Mouse (Mus musculus) heart, postnatal 0 days (tissue): Measurements from ENCODE around the gene Glyr1. TPM values are rescaled to one million over a fixed set of nuclear protein-coding genes. Genes with fewer than 3 reads are reported as not detected.

Source experiments
- ATAC-seq: fragments of 200-750 bp; cut with Nextera tagmentation; 2 replicates; pipeline ENCODE4 v1.8.0; 2017; ENCODE audit warnings: low read depth, moderate number of reproducible peaks, moderate library complexity; ENCODE audit not compliant: insufficient read depth
- DNase-seq: peaks from one replicate; pipeline ENCODE4 v3.0.0-alpha.2; 2016; ENCODE audit warnings: low spot score
- H3K27ac ChIP-seq: fragments of 300-500 bp; sonication (generic); 2 replicates; pipeline ENCODE4 v1.5.1; 2014; ENCODE audit warnings: low read depth, mild to moderate bottlenecking
- H3K27me3 ChIP-seq: fragments of 300-500 bp; sonication (generic); 2 replicates; pipeline ENCODE4 v1.6.1; 2014; ENCODE audit warnings: low read length, mixed read lengths; ENCODE audit not compliant: control insufficient read depth, insufficient read depth
- H3K36me3 ChIP-seq: fragments of 300-500 bp; sonication (generic); replicated peaks from 2 replicates; pipeline ENCODE4 v1.6.1; 2014; ENCODE audit warnings: low read length, mixed read lengths; ENCODE audit not compliant: control insufficient read depth, insufficient read depth
- H3K4me1 ChIP-seq: fragments of 300-500 bp; sonication (generic); 2 replicates; pipeline ENCODE4 v1.6.1; 2014; ENCODE audit warnings: antibody characterized with exemption; ENCODE audit not compliant: control insufficient read depth, insufficient read depth
- H3K4me2 ChIP-seq: fragments of 300-500 bp; sonication (generic); 2 replicates; pipeline ENCODE4 v1.6.1; 2014; ENCODE audit warnings: low read depth, mild to moderate bottlenecking, low read length, moderate library complexity
- H3K4me3 ChIP-seq: fragments of 300-500 bp; sonication (generic); 2 replicates; pipeline ENCODE4 v1.5.1; 2014; ENCODE audit warnings: low read depth, low read length
- H3K9ac ChIP-seq: fragments of 300-500 bp; sonication (generic); replicated peaks from 2 replicates; pipeline ENCODE4 v1.6.1; 2014; ENCODE audit warnings: low read depth, low read length, mixed read lengths
- H3K9me3 ChIP-seq: fragments of 300-500 bp; sonication (generic); replicated peaks from 2 replicates; pipeline ENCODE4 v1.6.1; 2016; ENCODE audit warnings: low read length; ENCODE audit not compliant: control insufficient read depth
- CTCF ChIP-seq: IDR thresholded peaks from 2 replicates; pipeline ENCODE4 v1.5.1; 2016; ENCODE audit warnings: antibody characterized with exemption, control low read depth, low read depth
- EP300 ChIP-seq: IDR thresholded peaks from 2 replicates; pipeline ENCODE4 v1.6.1; 2016; ENCODE audit warnings: antibody characterized with exemption, low read depth
- WGBS: fragments of 180-500 bp; shearing (Covaris S2); extraction: QIAGEN DNeasy Blood & Tissue Kit; methylation state at CpG from one replicate; pipeline ENCODE4 v1.1.7; 2014; 5-methylcytosine and 5-hydroxymethylcytosine counted together
- polyA plus RNA-seq: library from polyadenylated mRNA; unstranded; fragments of >200 nt; fragmentation: Nextera tagmentation; extraction: Ambion mirVana; gene quantifications from 2 replicates; pipeline ENCODE4 v1.2.1, GENCODE M21; 2015
- total RNA-seq: library from RNA; depleted of rRNA; stranded (reverse); fragments of >200 nt; gene quantifications from 2 replicates; pipeline ENCODE4 v1.2.3, GENCODE M21; 2014; ENCODE audit warnings: low replicate concordance; rRNA removed

Gene Glyr1
- total and polyA plus RNA-seq, 2 experiments from 2014 or later: 58.5 to 74.3 TPM

DNA sequence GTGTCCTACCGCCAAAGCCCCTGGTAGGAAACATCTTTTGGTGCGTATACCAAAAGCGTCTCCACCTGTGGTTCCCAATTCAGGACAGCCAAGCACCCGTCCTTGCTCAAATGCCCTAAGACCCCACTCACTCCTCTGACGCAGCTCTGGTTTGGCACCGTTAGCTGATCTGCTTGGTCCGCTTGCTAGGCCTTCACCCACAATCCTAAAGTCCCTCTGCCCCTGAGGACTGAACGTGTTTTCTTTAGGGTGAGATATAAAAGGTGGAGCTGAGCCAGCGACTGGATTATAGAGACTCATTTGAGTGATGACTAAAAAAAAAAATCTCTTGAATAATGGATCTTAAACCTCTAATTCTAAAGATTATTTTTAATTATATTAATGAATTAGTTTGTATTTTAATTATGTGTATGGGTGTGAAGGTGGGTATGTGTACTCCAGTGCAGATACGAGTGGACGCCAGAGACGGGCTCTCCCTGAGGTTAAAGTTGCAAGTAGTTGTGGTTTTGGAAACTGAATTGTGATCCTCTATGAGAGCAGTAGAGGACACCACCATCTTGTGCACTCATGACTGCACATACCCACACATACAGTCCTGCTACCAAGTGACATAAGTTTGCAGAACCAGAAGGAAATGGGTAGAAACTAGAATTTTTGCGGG is 84.8 kb downstream of the Glyr1 start:
- H3K27ac ChIP-seq: peak overlapping the region; percentile 78
- no peaks in the 10 kb centered on the region for H3K9me3 ChIP-seq
- H3K27me3 ChIP-seq: no peaks in the 10 kb centered on the region
- H3K4me2 ChIP-seq: peak overlapping the region; percentile 78
- ATAC-seq (no peak), DNase-seq (no peak)
- H3K36me3 ChIP-seq: 0 out of 2 replicates have a peak, but pooled peaks cover 5% of the 10 kb centered on the region
- TF ChIP-seq EP300 (no peak), CTCF (no peak)
- H3K9ac ChIP-seq: peak overlapping the region; percentile 73
- H3K4me1 ChIP-seq: peaks cover 19% of the 10 kb centered on the region
- 19% methylated on average over 13 of the region's 13 CpGs for WGBS
- H3K4me3 ChIP-seq: peak overlapping the region; percentile 82

Other genes with a start within 250 kb of the Glyr1 start
- not detected in 2 replicates for gene 4930562C15Rik, start 214.4 kb downstream of the Glyr1 start, total RNA-seq
- gene 4930562C15Rik, start 214.4 kb downstream of the Glyr1 start, polyA plus RNA-seq: 0.08 and 0.12 TPM in 2 replicates
- 11.7 and 27.6 TPM in 2 replicates for gene Ubald1, start 169.5 kb downstream of the Glyr1 start, total RNA-seq
- 18.3 and 18.8 TPM in 2 replicates for gene Ubald1, start 169.5 kb downstream of the Glyr1 start, polyA plus RNA-seq
- gene Mgrn1, start 163.6 kb downstream of the Glyr1 start, total RNA-seq: 214 and 223 TPM in 2 replicates
- 138 and 159 TPM in 2 replicates for gene Mgrn1, start 163.6 kb downstream of the Glyr1 start, polyA plus RNA-seq
- gene Nudt16l1, start 111.1 kb downstream of the Glyr1 start, total RNA-seq: 35.5 and 44.0 TPM in 2 replicates
- gene Nudt16l1, start 111.1 kb downstream of the Glyr1 start, polyA plus RNA-seq: 96.0 and 101 TPM in 2 replicates
- 18.0 and 22.7 TPM in 2 replicates for gene Anks3, start 85.7 kb downstream of the Glyr1 start, total RNA-seq
- 18.6 and 21.2 TPM in 2 replicates for gene Anks3, start 85.7 kb downstream of the Glyr1 start, polyA plus RNA-seq
- not detected in 2 replicates for gene Sept12, start 52.0 kb downstream of the Glyr1 start, total RNA-seq
- gene Sept12, start 52.0 kb downstream of the Glyr1 start, polyA plus RNA-seq: not detected in 2 replicates
- gene Smim22, start 42.6 kb downstream of the Glyr1 start, total RNA-seq: 7.3 TPM in 1 of 2 replicates, not detected in the other
- 2.1 and 2.5 TPM in 2 replicates for gene Smim22, start 42.6 kb downstream of the Glyr1 start, polyA plus RNA-seq
- 37.3 and 55.7 TPM in 2 replicates for gene Rogdi, start 36.3 kb downstream of the Glyr1 start, total RNA-seq
- gene Rogdi, start 36.3 kb downstream of the Glyr1 start, polyA plus RNA-seq: 34.8 and 39.2 TPM in 2 replicates
- 31.3 and 34.0 TPM in 2 replicates for gene Ubn1, start 194 bp upstream of the Glyr1 start, total RNA-seq
- 8.5 and 8.7 TPM in 2 replicates for gene Ubn1, start 194 bp upstream of the Glyr1 start, polyA plus RNA-seq
- 1.9 and 2.4 TPM in 2 replicates for gene Ppl, start 82.6 kb upstream of the Glyr1 start, total RNA-seq
- gene Ppl, start 82.6 kb upstream of the Glyr1 start, polyA plus RNA-seq: 0.85 and 1.00 TPM in 2 replicates
- gene Sec14l5, start 97.2 kb upstream of the Glyr1 start, total RNA-seq: not detected in 2 replicates
- not detected in 2 replicates for gene Sec14l5, start 97.2 kb upstream of the Glyr1 start, polyA plus RNA-seq
- 12.3 and 23.6 TPM in 2 replicates for gene Nagpa, start 154.1 kb upstream of the Glyr1 start, total RNA-seq
- 9.4 and 10.6 TPM in 2 replicates for gene Nagpa, start 154.1 kb upstream of the Glyr1 start, polyA plus RNA-seq
- 12.2 and 14.9 TPM in 2 replicates for gene AU021092, start 172.4 kb upstream of the Glyr1 start, total RNA-seq
- 6.3 and 8.8 TPM in 2 replicates for gene AU021092, start 172.4 kb upstream of the Glyr1 start, polyA plus RNA-seq
- gene Alg1, start 183.8 kb upstream of the Glyr1 start, total RNA-seq: 21.2 and 29.2 TPM in 2 replicates
- gene Alg1, start 183.8 kb upstream of the Glyr1 start, polyA plus RNA-seq: 24.9 TPM in 2 replicates
- 26.4 and 44.2 TPM in 2 replicates for gene Eef2kmt, start 206.1 kb upstream of the Glyr1 start, total RNA-seq
- 20.2 and 23.3 TPM in 2 replicates for gene Eef2kmt, start 206.1 kb upstream of the Glyr1 start, polyA plus RNA-seq